Mouse (Mus musculus) stomach, embryonic 14.5 days (tissue): ENCODE measurements around the gene Prkch. TPM values are rescaled to one million over a fixed set of nuclear protein-coding genes. Genes with fewer than 3 reads are reported as not detected.

Experiments
- ATAC-seq: fragments of 200-750 bp; cut with Nextera tagmentation; 2 replicates; pipeline ENCODE4 v1.8.0; 2017; ENCODE audit warnings: low read depth, moderate TSS enrichment; ENCODE audit not compliant: insufficient number of reproducible peaks, insufficient read depth, low FRiP score
- H3K27ac ChIP-seq: fragments of 300-500 bp; sonication (generic); 2 replicates; pipeline ENCODE4 v1.5.1; 2014; ENCODE audit warnings: mild to moderate bottlenecking, low read length, moderate library complexity, mixed read lengths
- H3K27me3 ChIP-seq: fragments of 300-500 bp; sonication (generic); 2 replicates; pipeline ENCODE4 v1.6.1; 2014; ENCODE audit warnings: low read length, control low read depth, mixed read lengths; ENCODE audit not compliant: control insufficient read depth, insufficient read depth
- H3K36me3 ChIP-seq: fragments of 300-500 bp; sonication (generic); 2 replicates; pipeline ENCODE4 v1.6.1; 2014; ENCODE audit warnings: mild to moderate bottlenecking, control low read depth, low read length, moderate library complexity, mixed read lengths; ENCODE audit not compliant: control insufficient read depth, insufficient read depth
- H3K4me1 ChIP-seq: fragments of 300-500 bp; sonication (generic); 2 replicates; pipeline ENCODE4 v1.6.1; 2014; ENCODE audit warnings: low read length, control low read depth, mixed read lengths; ENCODE audit not compliant: control insufficient read depth, insufficient read depth
- H3K4me2 ChIP-seq: fragments of 300-500 bp; sonication (generic); replicated peaks from 2 replicates; pipeline ENCODE4 v1.6.1; 2014; ENCODE audit warnings: low read depth, low read length, control low read depth
- H3K4me3 ChIP-seq: fragments of 300-500 bp; sonication (generic); 2 replicates; pipeline ENCODE4 v1.5.1; 2014; ENCODE audit warnings: low read depth, low read length, control low read depth
- H3K9ac ChIP-seq: fragments of 300-500 bp; sonication (generic); replicated peaks from 2 replicates; pipeline ENCODE4 v1.6.1; 2014; ENCODE audit warnings: low read depth, mild to moderate bottlenecking, control low read depth, low read length, moderate library complexity, mixed read lengths
- H3K9me3 ChIP-seq: fragments of 300-500 bp; sonication (generic); 2 replicates; pipeline ENCODE4 v1.6.1; 2016; ENCODE audit warnings: low read depth, low read length, control low read depth; ENCODE audit not compliant: control insufficient read depth
- WGBS: fragments of 180-500 bp; shearing (Covaris S2); extraction: QIAGEN DNeasy Blood & Tissue Kit; methylation state at CpG from one replicate; pipeline ENCODE4 v1.1.7; 2014; 5-methylcytosine and 5-hydroxymethylcytosine counted together
- polyA plus RNA-seq: library from polyadenylated mRNA; unstranded; fragments of >200 nt; fragmentation: Nextera tagmentation; extraction: Ambion mirVana; gene quantifications from 2 replicates; pipeline ENCODE4 v1.2.1, GENCODE M21; 2014

Gene Prkch
- polyA plus RNA-seq, 1 experiment from 2014 or later = 12.1 TPM

- H3K4me3 ChIP-seq = no peak overlapping the region
- H3K4me1 ChIP-seq = peaks cover 4% of the 10 kb centered on the region; the same call in 1 of the 2 replicates
- H3K9me3 ChIP-seq = no peaks in the 10 kb centered on the region
- 51% methylated on average over 10 of the region's 10 CpGs for WGBS
- H3K27ac ChIP-seq = no peak overlapping the region
- ATAC-seq = no peak
- no peak overlapping the region for H3K9ac ChIP-seq
- no peak overlapping the region for H3K4me2 ChIP-seq
- no peaks in the 10 kb centered on the region for H3K27me3 ChIP-seq
- no peaks in the 10 kb centered on the region for H3K36me3 ChIP-seq
These were observed 217.9 kb downstream of the Prkch start for GRCm38 (mm10) chr12:73802379-73803057.

GRCm38 (mm10) chr12:73803946-73804345 is 219.3 kb downstream of the Prkch start:
- H3K4me2 ChIP-seq = no peak overlapping the region

GRCm38 (mm10) chr12:73805541-73805940 is 220.9 kb downstream of the Prkch start:
- no peaks in the 10 kb centered on the region for H3K9me3 ChIP-seq
- H3K27ac ChIP-seq = no peak overlapping the region
- no peak for ATAC-seq
- WGBS = 60% methylated on average over 3 of the region's 3 CpGs
- H3K36me3 ChIP-seq = no peaks in the 10 kb centered on the region
- H3K4me3 ChIP-seq = no peak overlapping the region
- no peak overlapping the region for H3K9ac ChIP-seq
- H3K27me3 ChIP-seq = no peaks in the 10 kb centered on the region
- H3K4me1 ChIP-seq = peaks cover 14% of the 10 kb centered on the region
- no peak overlapping the region for H3K4me2 ChIP-seq

More at GRCm38 (mm10) chr12:73803946-73804345, 219.3 kb downstream of the Prkch start:
- 92% methylated on average over 4 of the region's 4 CpGs for WGBS
- no peaks in the 10 kb centered on the region for H3K36me3 ChIP-seq
- no peaks in the 10 kb centered on the region for H3K27me3 ChIP-seq
- no peak overlapping the region for H3K27ac ChIP-seq
- no peak overlapping the region for H3K4me3 ChIP-seq
- no peak for ATAC-seq
- H3K9ac ChIP-seq = no peak overlapping the region
- no peaks in the 10 kb centered on the region for H3K9me3 ChIP-seq
- H3K4me1 ChIP-seq = peaks cover 4% of the 10 kb centered on the region; the same call in 1 of the 2 replicates

GRCm38 (mm10) chr12:73806003-73806402 is 221.4 kb downstream of the Prkch start:
- no peak overlapping the region for H3K27ac ChIP-seq
- WGBS = 60% methylated on average over 5 of the region's 5 CpGs
- peaks cover 11% of the 10 kb centered on the region for H3K4me1 ChIP-seq
- no peaks in the 10 kb centered on the region for H3K36me3 ChIP-seq
- ATAC-seq = no peak
- no peaks in the 10 kb centered on the region for H3K9me3 ChIP-seq
- H3K4me2 ChIP-seq = no peak overlapping the region
- no peak overlapping the region for H3K9ac ChIP-seq
- H3K4me3 ChIP-seq = no peak overlapping the region
- H3K27me3 ChIP-seq = no peaks in the 10 kb centered on the region

- Histone ChIP-seq H3K4me2 (no peak overlapping the region), H3K36me3 (no peaks in the 10 kb centered on the region), H3K9me3 (no peaks in the 10 kb centered on the region), H3K9ac (no peak overlapping the region), H3K4me1 (peaks cover 13% of the 10 kb centered on the region), H3K27ac (no peak overlapping the region), H3K4me3 (no peak overlapping the region), H3K27me3 (no peaks in the 10 kb centered on the region)
- no peak for ATAC-seq
- 77% methylated on average over 2 of the region's 2 CpGs for WGBS
These were observed 222.6 kb downstream of the Prkch start for GRCm38 (mm10) chr12:73807228-73807627.

GRCm38 (mm10) chr12:73810041-73810795 is 225.6 kb downstream of the Prkch start:
- Histone ChIP-seq H3K36me3 (no peaks in the 10 kb centered on the region), H3K9me3 (no peaks in the 10 kb centered on the region), H3K27ac (peak overlapping the region; percentile 68; the same call in 1 of the 2 replicates), H3K4me2 (no peak overlapping the region; the same call in 1 of the 2 replicates), H3K9ac (no peak overlapping the region), H3K27me3 (no peaks in the 10 kb centered on the region), H3K4me1 (peaks cover 22% of the 10 kb centered on the region), H3K4me3 (no peak overlapping the region)
- 22% methylated on average over 13 of the region's 13 CpGs for WGBS
- peak; percentile 79; the same call in 1 of the 2 replicates for ATAC-seq

GRCm38 (mm10) chr12:73810903-73811302 is 226.3 kb downstream of the Prkch start:
- H3K9me3 ChIP-seq = no peaks in the 10 kb centered on the region
- no peaks in the 10 kb centered on the region for H3K27me3 ChIP-seq
- H3K36me3 ChIP-seq = no peaks in the 10 kb centered on the region
- H3K4me1 ChIP-seq = peaks cover 22% of the 10 kb centered on the region
- no peak overlapping the region for H3K9ac ChIP-seq
- no peak overlapping the region for H3K4me3 ChIP-seq
- no peak for ATAC-seq
- WGBS = 52% methylated on average over 5 of the region's 5 CpGs
- H3K27ac ChIP-seq = peak overlapping the region; percentile 10; the same call in 1 of the 2 replicates
- H3K4me2 ChIP-seq = no peak overlapping the region

GRCm38 (mm10) chr12:73812198-73812597 is 227.6 kb downstream of the Prkch start:
- no peaks in the 10 kb centered on the region for H3K36me3 ChIP-seq
- H3K27me3 ChIP-seq = no peaks in the 10 kb centered on the region
- no peak for ATAC-seq
- no peaks in the 10 kb centered on the region for H3K9me3 ChIP-seq
- no peak overlapping the region for H3K27ac ChIP-seq
- no peak overlapping the region for H3K4me3 ChIP-seq
- WGBS = 67% methylated on average over 6 of the region's 6 CpGs
- H3K4me2 ChIP-seq = no peak overlapping the region
- H3K4me1 ChIP-seq = peaks cover 22% of the 10 kb centered on the region
- H3K9ac ChIP-seq = no peak overlapping the region
